Comparison of ENCODE assay signal across 8 mouse cellular contexts in genomic region chr7:81991611-81992061, GRCm38 (mm10). TPM values are rescaled to one million over a fixed set of nuclear protein-coding genes. Genes with fewer than 3 reads are reported as not detected.
DNase-seq lines count a peak whose midpoint lies in the region; ATAC-seq lines count a peak whose summit lies in the region.

No protein-coding gene starts in this region.

- DNase-seq in heart, postnatal 4 days = no peak
- peak; percentile 39 for DNase-seq in R1 (ENCODE audit: low read depth, low spot score)
- peak; percentile 60 for DNase-seq in hindbrain, embryonic 11.5 days (ENCODE audit: low spot score)
- DNase-seq in midbrain, embryonic 11.5 days (ENCODE audit: low spot score, missing footprints) = peak; percentile 96
- no peak for DNase-seq in gastrocnemius, postnatal 25 days
- no peak for DNase-seq in right cerebral cortex, postnatal 36 days (ENCODE audit: low spot score in 2 of 2)

- H3K27ac ChIP-seq in heart, embryonic 11.5 days (ENCODE audit: low read depth, low read length) = peak overlapping the region; percentile 24; the same call in 1 of the 2 replicates
- H3K27ac ChIP-seq in hindbrain, embryonic 11.5 days (ENCODE audit: low read depth, low read length) = no peak overlapping the region
- H3K27ac ChIP-seq in midbrain, embryonic 11.5 days (ENCODE audit: low read depth, low read length) = no peak overlapping the region

- H3K9ac ChIP-seq in heart, embryonic 11.5 days (ENCODE audit: low read depth, low read length) = peak overlapping the region; percentile 29
- H3K9ac ChIP-seq in hindbrain, embryonic 11.5 days (ENCODE audit: low read depth, low read length) = peak overlapping the region; percentile 45; the same call in 1 of the 2 replicates
- H3K9ac ChIP-seq in midbrain, embryonic 11.5 days (ENCODE audit: low read length) = peak overlapping the region; percentile 38; the same call in 1 of the 2 replicates

- H3K4me3 ChIP-seq in heart, embryonic 11.5 days (ENCODE audit: low read depth, low read length) = peak overlapping the region; percentile 62
- peak overlapping the region; percentile 48 for H3K4me3 ChIP-seq in hindbrain, embryonic 11.5 days (ENCODE audit: low read depth, low read length)
- H3K4me3 ChIP-seq in midbrain, embryonic 11.5 days (ENCODE audit: low read depth, low read length) = peak overlapping the region; percentile 57

- H3K4me1 ChIP-seq in heart, embryonic 11.5 days (ENCODE audit: control insufficient read depth, insufficient read depth, low read length) = peaks cover 5% of the 10 kb centered on the region; the same call in 1 of the 2 replicates
- peaks cover 6% of the 10 kb centered on the region; the same call in 1 of the 2 replicates for H3K4me1 ChIP-seq in hindbrain, embryonic 11.5 days (replicated peaks; ENCODE audit: control insufficient read depth, insufficient read depth, low read length)
- peaks cover 9% of the 10 kb centered on the region for H3K4me1 ChIP-seq in midbrain, embryonic 11.5 days (ENCODE audit: control insufficient read depth, insufficient read depth, low read length)

- H3K36me3 ChIP-seq in heart, embryonic 11.5 days (ENCODE audit: control insufficient read depth, insufficient read depth, low read length) = no peaks in the 10 kb centered on the region
- H3K36me3 ChIP-seq in hindbrain, embryonic 11.5 days (ENCODE audit: control insufficient read depth, insufficient read depth, low read length) = no peaks in the 10 kb centered on the region
- H3K36me3 ChIP-seq in midbrain, embryonic 11.5 days (ENCODE audit: control insufficient read depth, insufficient read depth, low read length) = no peaks in the 10 kb centered on the region

- H3K27me3 ChIP-seq in heart, embryonic 11.5 days (ENCODE audit: control insufficient read depth, insufficient read depth, low read length) = peaks cover 64% of the 10 kb centered on the region
- H3K27me3 ChIP-seq in hindbrain, embryonic 11.5 days (ENCODE audit: control insufficient read depth, insufficient read depth, low read length) = peaks cover 53% of the 10 kb centered on the region
- H3K27me3 ChIP-seq in midbrain, embryonic 11.5 days (ENCODE audit: control insufficient read depth, insufficient read depth, low read length) = peaks cover 55% of the 10 kb centered on the region

- no peaks in the 10 kb centered on the region for H3K9me3 ChIP-seq in heart, embryonic 11.5 days (replicated peaks; ENCODE audit: control insufficient read depth, low read length)
- no peaks in the 10 kb centered on the region for H3K9me3 ChIP-seq in hindbrain, embryonic 11.5 days (ENCODE audit: control insufficient read depth, low read length)
- H3K9me3 ChIP-seq in midbrain, embryonic 11.5 days (ENCODE audit: control insufficient read depth, low read length) = no peaks in the 10 kb centered on the region

- WGBS in heart, embryonic 11.5 days (ENCODE audit: insufficient replicate concordance) = under 1% methylated on average over 36 of the region's 36 CpGs
- 2% methylated on average over 36 of the region's 36 CpGs for WGBS in hindbrain, embryonic 11.5 days
- WGBS in midbrain, embryonic 11.5 days = under 1% methylated on average over 35 of the region's 36 CpGs

- peak; percentile 18; the same call in 1 of the 2 replicates for ATAC-seq in heart, embryonic 11.5 days (replicated peaks; ENCODE audit: insufficient number of reproducible peaks, low FRiP score, low TSS enrichment)
- ATAC-seq in hindbrain, embryonic 11.5 days (ENCODE audit: low FRiP score) = 0 out of 2 replicates have a peak, but pooled peaks have one; percentile 30
- ATAC-seq in midbrain, embryonic 11.5 days (ENCODE audit: low FRiP score) = peak; percentile 59
- ATAC-seq in megakaryocyte-erythroid progenitor cell, adult 5-6 weeks (replicated peaks; ENCODE audit: low FRiP score, low TSS enrichment, poor library complexity, severe bottlenecking) = no peak

- peak overlapping the region; percentile 91 for H3K4me2 ChIP-seq in heart, embryonic 11.5 days
- H3K4me2 ChIP-seq in hindbrain, embryonic 11.5 days (replicated peaks; ENCODE audit: low read depth, low read length) = peak overlapping the region; percentile 92
- H3K4me2 ChIP-seq in midbrain, embryonic 11.5 days = peak overlapping the region; percentile 64

RNA-seq across cellular contexts. Expression of gene Bnc1, which starts 0.5 kb away (rescaled TPM):
- 8.5 and 8.6 TPM in 2 replicates for polyA plus RNA-seq in heart, embryonic 11.5 days (2014; fragmentation: Nextera tagmentation; extraction: Ambion mirVana)
- 1 to 10 TPM; 3.1 to 3.7 TPM for total RNA-seq in heart, postnatal 4 days (2021)
- 0.59 and 0.81 TPM in 2 replicates for polyA plus RNA-seq in hindbrain, embryonic 11.5 days (2014; fragmentation: Nextera tagmentation; extraction: Ambion mirVana)
- polyA plus RNA-seq in midbrain, embryonic 11.5 days (2014; fragmentation: Nextera tagmentation; extraction: Ambion mirVana) = 0.32 and 0.44 TPM in 2 replicates
- total RNA-seq in gastrocnemius, postnatal 25 days (2021) = under 1 TPM in 1 of 2 experiments, not detected in 1; 0.05 TPM
- not detected in 2 replicates for total RNA-seq in megakaryocyte-erythroid progenitor cell, adult 5-6 weeks (2014; fragmentation: Nextera tagmentation)
- total RNA-seq in megakaryocyte-erythroid progenitor cell, adult 5-6 weeks (2017) = not detected in 2 replicates

RNA-seq across cellular contexts. Expression of gene Hdgfl3, which starts 57.4 kb away (rescaled TPM):
- polyA plus RNA-seq in heart, embryonic 11.5 days (2014; fragmentation: Nextera tagmentation; extraction: Ambion mirVana) = 11.0 and 11.9 TPM in 2 replicates
- total RNA-seq in heart, postnatal 4 days (2021) = 10 to 100 TPM; 17.6 to 20.2 TPM
- polyA plus RNA-seq in hindbrain, embryonic 11.5 days (2014; fragmentation: Nextera tagmentation; extraction: Ambion mirVana) = 41.6 and 46.6 TPM in 2 replicates
- 40.2 and 42.0 TPM in 2 replicates for polyA plus RNA-seq in midbrain, embryonic 11.5 days (2014; fragmentation: Nextera tagmentation; extraction: Ambion mirVana)
- 1 to 10 TPM; 2.3 TPM for total RNA-seq in gastrocnemius, postnatal 25 days (2021)
- 0.32 and 0.76 TPM in 2 replicates for total RNA-seq in megakaryocyte-erythroid progenitor cell, adult 5-6 weeks (2014; fragmentation: Nextera tagmentation)
- total RNA-seq in megakaryocyte-erythroid progenitor cell, adult 5-6 weeks (2017) = 0.56 and 3.6 TPM in 2 replicates

Comparison
In these comparisons a context has a peak if more than half of its experiments do, and no peak if none do; other contexts are left out.
1. DNase-seq: peak in R1 (single experiment), hindbrain, embryonic 11.5 days (single experiment) and midbrain, embryonic 11.5 days (single experiment); none in heart, postnatal 4 days (single experiment), gastrocnemius, postnatal 25 days (single experiment) and right cerebral cortex, postnatal 36 days (0 of 2).
2. RNA of gene Hdgfl3, which starts 57.4 kb away (total RNA-seq): 17.6 to 20.2 TPM in heart, postnatal 4 days; 2.3 TPM in gastrocnemius, postnatal 25 days and 0.32 to 3.6 TPM in megakaryocyte-erythroid progenitor cell, adult 5-6 weeks; every median in the first group is over 4 times any median in the second.
3. Peak in every context shown above with its lines, with median percentiles within 50 percentile points of each other: H3K4me2 ChIP-seq, H3K4me3 ChIP-seq and H3K9ac ChIP-seq.